Mouse (Mus musculus) limb, embryonic 14.5 days (tissue): ENCODE measurements around the gene Cbr2. TPM values are rescaled to one million over a fixed set of nuclear protein-coding genes. Genes with fewer than 3 reads are reported as not detected.

Experiments
- ATAC-seq: fragments of 200-750 bp; cut with Nextera tagmentation; 2 replicates; pipeline ENCODE4 v1.8.0; 2017; ENCODE audit warnings: low read depth, moderate number of reproducible peaks, moderate TSS enrichment; ENCODE audit not compliant: low FRiP score
- DNase-seq: peaks from one replicate; pipeline ENCODE4 v3.0.0-alpha.2; 2015; ENCODE audit warnings: low spot score
- H3K27ac ChIP-seq: fragments of 300-500 bp; sonication (generic); replicated peaks from 2 replicates; pipeline ENCODE4 v1.5.1; 2014; ENCODE audit warnings: low read depth, mild to moderate bottlenecking, low read length, moderate library complexity, mixed read lengths
- H3K27me3 ChIP-seq: fragments of 300-500 bp; sonication (generic); 2 replicates; pipeline ENCODE4 v1.6.1; 2014; ENCODE audit warnings: low read length, mixed read lengths; ENCODE audit not compliant: control insufficient read depth, insufficient read depth
- H3K36me3 ChIP-seq: fragments of 300-500 bp; sonication (generic); 2 replicates; pipeline ENCODE4 v1.6.1; 2014; ENCODE audit warnings: mild to moderate bottlenecking, low read length, moderate library complexity, mixed read lengths; ENCODE audit not compliant: control insufficient read depth, insufficient read depth
- H3K4me1 ChIP-seq: fragments of 300-500 bp; sonication (generic); 2 replicates; pipeline ENCODE4 v1.6.1; 2014; ENCODE audit warnings: antibody characterized with exemption, low read length, mixed read lengths; ENCODE audit not compliant: control insufficient read depth, insufficient read depth
- H3K4me2 ChIP-seq: fragments of 300-500 bp; sonication (generic); replicated peaks from 2 replicates; pipeline ENCODE4 v1.6.1; 2014; ENCODE audit warnings: low read depth, mild to moderate bottlenecking, low read length, moderate library complexity; ENCODE audit not compliant: severe bottlenecking
- H3K4me3 ChIP-seq: fragments of 300-500 bp; sonication (generic); replicated peaks from 2 replicates; pipeline ENCODE4 v1.5.1; 2014; ENCODE audit warnings: low read length
- H3K9ac ChIP-seq: fragments of 300-500 bp; sonication (generic); 2 replicates; pipeline ENCODE4 v1.6.1; 2014; ENCODE audit warnings: mild to moderate bottlenecking, low read depth, low read length, moderate library complexity; ENCODE audit not compliant: severe bottlenecking
- H3K9me3 ChIP-seq: fragments of 300-500 bp; sonication (generic); 2 replicates; pipeline ENCODE4 v1.6.1; 2016; ENCODE audit warnings: low read length; ENCODE audit not compliant: control insufficient read depth
- POLR2A ChIP-seq: fragments of 200-500 bp; IDR thresholded peaks from 2 replicates; pipeline ENCODE4 v1.8.0; 2012; ENCODE audit warnings: inconsistent platforms, mild to moderate bottlenecking, moderate library complexity, borderline replicate concordance; ENCODE audit not compliant: insufficient read depth, insufficient read length; ENCODE audit errors: extremely low read depth
- WGBS: fragments of 180-500 bp; shearing (Covaris S2); extraction: QIAGEN DNeasy Blood & Tissue Kit; methylation state at CpG from one replicate; pipeline ENCODE4 v1.1.7; 2014; 5-methylcytosine and 5-hydroxymethylcytosine counted together
- polyA plus RNA-seq, 2 experiments: library from polyadenylated mRNA; depleted of rRNA in 1 of 2; stranded (reverse) in 1 of 2; unstranded in 1 of 2; fragments of >200 nt; fragmentation: Nextera tagmentation in 1 of 2; extraction: Ambion mirVana in 1 of 2; gene quantifications; 2 replicates each; pipeline versions ENCODE4 v1.2.1 to v1.2.3; 2012 to 2014

Gene Cbr2
- polyA plus RNA-seq, 2 experiments: 7.3 to 11.9 TPM

DNA sequence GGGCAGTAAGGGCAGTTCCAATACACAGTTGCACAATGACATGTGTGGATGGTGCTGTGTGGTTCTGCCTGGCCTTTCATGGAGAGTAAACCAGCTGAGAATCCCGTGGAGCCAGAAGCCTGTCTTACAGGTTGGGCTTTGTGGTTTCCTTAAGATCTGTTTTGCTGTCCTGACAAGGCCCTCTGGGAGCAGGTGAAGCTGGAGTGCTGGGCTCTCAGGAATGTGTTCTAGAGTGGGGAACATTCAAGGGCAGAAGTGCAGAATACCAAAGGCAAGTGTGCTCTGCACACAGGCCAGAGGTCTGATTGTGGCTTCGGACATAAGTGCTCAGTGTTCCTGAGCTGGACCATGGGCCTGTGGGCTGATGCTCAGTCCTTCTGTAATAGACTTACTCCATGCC, 47.3 kb downstream of the Cbr2 start:
- no peak overlapping the region for H3K9ac ChIP-seq
- H3K9me3 ChIP-seq: no peaks in the 10 kb centered on the region
- ATAC-seq (no peak), DNase-seq (no peak)
- no peak overlapping the region for H3K4me3 ChIP-seq
- H3K4me2 ChIP-seq: no peak overlapping the region
- no peak overlapping the region for H3K27ac ChIP-seq
- 77% methylated on average over 2 of the region's 2 CpGs for WGBS
- H3K4me1 ChIP-seq: no peaks in the 10 kb centered on the region
- no peaks in the 10 kb centered on the region for H3K27me3 ChIP-seq
- peaks cover 66% of the 10 kb centered on the region for H3K36me3 ChIP-seq
- no peak for TF ChIP-seq POLR2A

DNA sequence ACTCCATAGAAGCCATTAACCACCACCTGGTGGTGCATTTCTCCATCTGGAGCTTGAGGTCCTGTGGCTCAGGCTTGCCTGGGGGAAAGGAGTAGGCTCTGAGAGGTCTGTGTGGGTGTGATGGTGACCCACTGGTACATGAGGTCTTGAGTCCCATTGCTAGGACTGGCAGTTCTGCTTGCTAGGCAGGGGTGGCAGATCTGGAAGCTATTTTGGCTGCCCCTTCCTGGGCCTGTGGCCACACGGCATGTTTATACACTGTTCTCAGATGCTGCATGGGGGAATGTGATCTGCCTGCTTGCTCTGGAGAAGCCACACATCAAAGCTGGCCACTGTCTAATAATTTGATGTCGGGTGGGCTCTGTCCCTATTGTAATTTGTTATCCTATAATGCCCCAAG, 47.8 kb downstream of the Cbr2 start:
- Histone ChIP-seq H3K9me3 (no peaks in the 10 kb centered on the region), H3K4me1 (no peaks in the 10 kb centered on the region), H3K27ac (no peak overlapping the region), H3K4me3 (no peak overlapping the region), H3K4me2 (no peak overlapping the region), H3K9ac (no peak overlapping the region), H3K36me3 (peaks cover 66% of the 10 kb centered on the region), H3K27me3 (no peaks in the 10 kb centered on the region)
- no peak for TF ChIP-seq POLR2A
- 70% methylated on average over 2 of the region's 2 CpGs for WGBS
- DNase-seq: no peak
- no peak for ATAC-seq

DNA sequence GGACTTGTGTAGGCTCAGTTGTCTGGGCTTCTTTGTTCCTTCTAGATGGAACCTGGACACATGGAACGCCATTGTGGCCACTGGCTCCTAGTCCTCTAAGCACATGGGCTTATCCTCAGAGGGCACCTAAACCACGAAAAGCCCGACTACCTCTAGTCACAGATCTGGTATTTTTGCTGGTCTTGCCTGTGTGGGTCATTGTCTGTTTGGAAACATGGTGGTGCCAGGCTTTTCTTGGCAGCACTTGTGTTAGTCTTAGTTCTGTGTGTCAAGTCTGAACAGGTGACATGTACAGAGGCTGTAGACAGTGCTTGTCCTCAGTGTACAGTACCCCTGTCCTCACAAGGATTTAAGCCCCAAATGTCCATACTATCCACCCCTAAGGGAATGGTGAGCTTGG, 48.4 kb downstream of the Cbr2 start:
- WGBS: 97% methylated on average over 3 of the region's 3 CpGs
- no peak for TF ChIP-seq POLR2A
- H3K27ac ChIP-seq: no peak overlapping the region
- no peak overlapping the region for H3K4me3 ChIP-seq
- H3K36me3 ChIP-seq: peaks cover 64% of the 10 kb centered on the region
- no peaks in the 10 kb centered on the region for H3K27me3 ChIP-seq
- no peaks in the 10 kb centered on the region for H3K9me3 ChIP-seq
- no peaks in the 10 kb centered on the region for H3K4me1 ChIP-seq
- DNase-seq: no peak
- no peak overlapping the region for H3K4me2 ChIP-seq
- no peak overlapping the region for H3K9ac ChIP-seq
- ATAC-seq: no peak

DNA sequence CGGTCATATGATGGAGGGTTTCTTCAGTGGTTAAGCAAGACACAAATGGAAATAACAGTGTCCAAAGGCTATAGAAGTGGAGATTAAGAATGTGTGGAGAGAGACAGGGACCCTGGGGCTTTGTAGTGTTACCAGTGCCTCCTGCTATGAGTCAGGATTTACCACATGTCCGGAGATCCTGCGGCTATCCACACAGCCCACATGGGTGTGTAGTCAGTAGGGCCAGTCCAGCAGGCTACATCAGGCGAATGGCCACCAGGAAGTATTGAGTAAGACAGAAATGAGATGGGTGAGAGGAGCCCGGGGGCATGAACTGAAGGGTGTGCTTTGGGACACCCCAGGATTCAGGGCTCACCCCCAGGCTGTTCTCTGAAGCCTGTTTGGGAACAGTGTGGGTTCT, 49.2 kb downstream of the Cbr2 start:
- WGBS: 88% methylated on average over 5 of the region's 5 CpGs
- DNase-seq (no peak), ATAC-seq (no peak)
- Histone ChIP-seq H3K4me3 (no peak overlapping the region), H3K36me3 (peaks cover 67% of the 10 kb centered on the region), H3K4me1 (no peaks in the 10 kb centered on the region), H3K27me3 (no peaks in the 10 kb centered on the region), H3K27ac (no peak overlapping the region), H3K4me2 (no peak overlapping the region), H3K9ac (no peak overlapping the region), H3K9me3 (no peaks in the 10 kb centered on the region)
- TF ChIP-seq POLR2A: no peak

DNA sequence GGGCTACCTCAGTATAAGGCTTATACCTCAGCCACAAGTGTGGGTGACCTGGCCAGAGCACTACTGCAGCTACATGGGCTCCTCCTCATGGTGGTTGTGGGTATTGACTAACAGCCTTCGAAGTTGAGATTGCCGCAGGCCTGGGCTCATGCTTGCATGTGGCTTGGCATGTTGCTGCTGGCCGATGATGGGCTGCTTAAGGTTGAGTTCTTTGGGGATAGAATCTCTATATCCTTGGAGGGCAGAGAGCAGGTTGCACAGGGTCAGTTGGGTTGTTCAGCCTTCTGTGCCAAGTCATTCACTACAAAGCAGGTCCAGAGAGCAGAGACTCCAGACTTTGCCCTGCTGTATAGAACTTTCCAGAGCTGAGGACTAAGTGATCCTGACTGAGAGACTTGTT, 52.0 kb downstream of the Cbr2 start:
- peaks cover 60% of the 10 kb centered on the region for H3K36me3 ChIP-seq
- whole genome bisulfite sequencing: 84% methylated on average over 3 of the region's 3 CpGs

More for the DNA sequence above, 52.0 kb downstream of the Cbr2 start:
- ATAC-seq (no peak), DNase-seq (no peak)
- no peak overlapping the region for H3K27ac ChIP-seq
- no peaks in the 10 kb centered on the region for H3K9me3 ChIP-seq
- H3K4me1 ChIP-seq: no peaks in the 10 kb centered on the region
- no peak overlapping the region for H3K9ac ChIP-seq
- no peak for TF ChIP-seq POLR2A
- H3K27me3 ChIP-seq: no peaks in the 10 kb centered on the region
- no peak overlapping the region for H3K4me3 ChIP-seq
- H3K4me2 ChIP-seq: no peak overlapping the region

Other genes with a start within 250 kb of the Cbr2 start
- gene Mrpl12, start 247.5 kb downstream of the Cbr2 start, polyA plus RNA-seq (2012; rRNA removed): 87.0 and 101 TPM in 2 replicates
- gene Mrpl12, start 247.5 kb downstream of the Cbr2 start, polyA plus RNA-seq (2014; fragmentation: Nextera tagmentation; extraction: Ambion mirVana): 127 and 142 TPM in 2 replicates
- 54.4 and 75.1 TPM in 2 replicates for gene Slc25a10, start 240.3 kb downstream of the Cbr2 start, polyA plus RNA-seq (2012; rRNA removed)
- 44.1 and 44.4 TPM in 2 replicates for gene Slc25a10, start 240.3 kb downstream of the Cbr2 start, polyA plus RNA-seq (2014; fragmentation: Nextera tagmentation; extraction: Ambion mirVana)
- gene Gcgr, start 201.4 kb downstream of the Cbr2 start, polyA plus RNA-seq (2012; rRNA removed): 11.2 and 15.0 TPM in 2 replicates
- 4.9 and 6.3 TPM in 2 replicates for gene Gcgr, start 201.4 kb downstream of the Cbr2 start, polyA plus RNA-seq (2014; fragmentation: Nextera tagmentation; extraction: Ambion mirVana)
- 203 and 265 TPM in 2 replicates for gene Mcrip1, start 182.4 kb downstream of the Cbr2 start, polyA plus RNA-seq (2012; rRNA removed)
- 271 and 274 TPM in 2 replicates for gene Mcrip1, start 182.4 kb downstream of the Cbr2 start, polyA plus RNA-seq (2014; fragmentation: Nextera tagmentation; extraction: Ambion mirVana)
- 2.7 and 3.7 TPM in 2 replicates for gene Ppp1r27, start 181.0 kb downstream of the Cbr2 start, polyA plus RNA-seq (2012; rRNA removed)
- 3.3 and 3.5 TPM in 2 replicates for gene Ppp1r27, start 181.0 kb downstream of the Cbr2 start, polyA plus RNA-seq (2014; fragmentation: Nextera tagmentation; extraction: Ambion mirVana)
- gene P4hb, start 158.9 kb downstream of the Cbr2 start, polyA plus RNA-seq (2012; rRNA removed): 569 and 645 TPM in 2 replicates
- gene P4hb, start 158.9 kb downstream of the Cbr2 start, polyA plus RNA-seq (2014; fragmentation: Nextera tagmentation; extraction: Ambion mirVana): 968 and 988 TPM in 2 replicates
- gene Arhgdia, start 150.5 kb downstream of the Cbr2 start, polyA plus RNA-seq (2012; rRNA removed): 610 and 750 TPM in 2 replicates
- 566 and 572 TPM in 2 replicates for gene Arhgdia, start 150.5 kb downstream of the Cbr2 start, polyA plus RNA-seq (2014; fragmentation: Nextera tagmentation; extraction: Ambion mirVana)
- 96.8 and 143 TPM in 2 replicates for gene Alyref, start 133.7 kb downstream of the Cbr2 start, polyA plus RNA-seq (2012; rRNA removed)
- gene Alyref, start 133.7 kb downstream of the Cbr2 start, polyA plus RNA-seq (2014; fragmentation: Nextera tagmentation; extraction: Ambion mirVana): 478 TPM in 2 replicates
- gene Anapc11, start 133.7 kb downstream of the Cbr2 start, polyA plus RNA-seq (2012; rRNA removed): 190 and 205 TPM in 2 replicates
- 248 and 254 TPM in 2 replicates for gene Anapc11, start 133.7 kb downstream of the Cbr2 start, polyA plus RNA-seq (2014; fragmentation: Nextera tagmentation; extraction: Ambion mirVana)
- gene Npb, start 123.6 kb downstream of the Cbr2 start, polyA plus RNA-seq (2012; rRNA removed): 2.1 and 3.3 TPM in 2 replicates
- 2.1 and 2.7 TPM in 2 replicates for gene Npb, start 123.6 kb downstream of the Cbr2 start, polyA plus RNA-seq (2014; fragmentation: Nextera tagmentation; extraction: Ambion mirVana)
- gene Pcyt2, start 114.2 kb downstream of the Cbr2 start, polyA plus RNA-seq (2012; rRNA removed): 247 and 305 TPM in 2 replicates
- 101 and 119 TPM in 2 replicates for gene Pcyt2, start 114.2 kb downstream of the Cbr2 start, polyA plus RNA-seq (2014; fragmentation: Nextera tagmentation; extraction: Ambion mirVana)
- gene Sirt7, start 106.9 kb downstream of the Cbr2 start, polyA plus RNA-seq (2012; rRNA removed): 43.7 and 47.0 TPM in 2 replicates
- 27.5 and 28.9 TPM in 2 replicates for gene Sirt7, start 106.9 kb downstream of the Cbr2 start, polyA plus RNA-seq (2014; fragmentation: Nextera tagmentation; extraction: Ambion mirVana)
- gene Mafg, start 98.5 kb downstream of the Cbr2 start, polyA plus RNA-seq (2012; rRNA removed): 56.9 and 67.7 TPM in 2 replicates
- 26.1 and 30.5 TPM in 2 replicates for gene Mafg, start 98.5 kb downstream of the Cbr2 start, polyA plus RNA-seq (2014; fragmentation: Nextera tagmentation; extraction: Ambion mirVana)
- gene Pycr1, start 88.3 kb downstream of the Cbr2 start, polyA plus RNA-seq (2012; rRNA removed): 66.4 and 78.8 TPM in 2 replicates
- 50.3 and 56.9 TPM in 2 replicates for gene Pycr1, start 88.3 kb downstream of the Cbr2 start, polyA plus RNA-seq (2014; fragmentation: Nextera tagmentation; extraction: Ambion mirVana)
- gene Myadml2, start 84.0 kb downstream of the Cbr2 start, polyA plus RNA-seq (2012; rRNA removed): 0.22 and 0.60 TPM in 2 replicates
- 0.68 and 1.6 TPM in 2 replicates for gene Myadml2, start 84.0 kb downstream of the Cbr2 start, polyA plus RNA-seq (2014; fragmentation: Nextera tagmentation; extraction: Ambion mirVana)
- 12.8 and 17.7 TPM in 2 replicates for gene Notum, start 70.9 kb downstream of the Cbr2 start, polyA plus RNA-seq (2012; rRNA removed)
- gene Notum, start 70.9 kb downstream of the Cbr2 start, polyA plus RNA-seq (2014; fragmentation: Nextera tagmentation; extraction: Ambion mirVana): 4.6 and 4.7 TPM in 2 replicates
- 73.9 and 88.6 TPM in 2 replicates for gene Aspscr1, start 59.1 kb downstream of the Cbr2 start, polyA plus RNA-seq (2012; rRNA removed)
- 96.1 and 101 TPM in 2 replicates for gene Aspscr1, start 59.1 kb downstream of the Cbr2 start, polyA plus RNA-seq (2014; fragmentation: Nextera tagmentation; extraction: Ambion mirVana)
- 101 and 107 TPM in 2 replicates for gene Cenpx, start 18.4 kb downstream of the Cbr2 start, polyA plus RNA-seq (2012; rRNA removed)
- 159 and 161 TPM in 2 replicates for gene Cenpx, start 18.4 kb downstream of the Cbr2 start, polyA plus RNA-seq (2014; fragmentation: Nextera tagmentation; extraction: Ambion mirVana)
- gene Lrrc45, start 18.2 kb downstream of the Cbr2 start, polyA plus RNA-seq (2012; rRNA removed): 91.3 and 98.3 TPM in 2 replicates
- gene Lrrc45, start 18.2 kb downstream of the Cbr2 start, polyA plus RNA-seq (2014; fragmentation: Nextera tagmentation; extraction: Ambion mirVana): 48.1 and 51.7 TPM in 2 replicates
- 90.1 and 95.1 TPM in 2 replicates for gene Rac3, start 10.6 kb downstream of the Cbr2 start, polyA plus RNA-seq (2012; rRNA removed)
- 14.1 and 18.3 TPM in 2 replicates for gene Rac3, start 10.6 kb downstream of the Cbr2 start, polyA plus RNA-seq (2014; fragmentation: Nextera tagmentation; extraction: Ambion mirVana)
- 18.5 and 21.4 TPM in 2 replicates for gene Dcxr, start 4.8 kb downstream of the Cbr2 start, polyA plus RNA-seq (2012; rRNA removed)
- gene Dcxr, start 4.8 kb downstream of the Cbr2 start, polyA plus RNA-seq (2014; fragmentation: Nextera tagmentation; extraction: Ambion mirVana): 21.8 and 26.2 TPM in 2 replicates
- 1.8 and 1.9 TPM in 2 replicates for gene Hmga1b, start 30.7 kb upstream of the Cbr2 start, polyA plus RNA-seq (2012; rRNA removed)
- 4.2 and 4.5 TPM in 2 replicates for gene Hmga1b, start 30.7 kb upstream of the Cbr2 start, polyA plus RNA-seq (2014; fragmentation: Nextera tagmentation; extraction: Ambion mirVana)
- gene Rfng, start 52.1 kb upstream of the Cbr2 start, polyA plus RNA-seq (2012; rRNA removed): 61.0 and 79.7 TPM in 2 replicates
- 36.8 and 39.0 TPM in 2 replicates for gene Rfng, start 52.1 kb upstream of the Cbr2 start, polyA plus RNA-seq (2014; fragmentation: Nextera tagmentation; extraction: Ambion mirVana)
- 236 and 273 TPM in 2 replicates for gene Gps1, start 52.2 kb upstream of the Cbr2 start, polyA plus RNA-seq (2012; rRNA removed)
- 248 and 249 TPM in 2 replicates for gene Gps1, start 52.2 kb upstream of the Cbr2 start, polyA plus RNA-seq (2014; fragmentation: Nextera tagmentation; extraction: Ambion mirVana)
- gene Dus1l, start 64.3 kb upstream of the Cbr2 start, polyA plus RNA-seq (2012; rRNA removed): 55.3 and 55.8 TPM in 2 replicates
- 60.2 and 63.4 TPM in 2 replicates for gene Dus1l, start 64.3 kb upstream of the Cbr2 start, polyA plus RNA-seq (2014; fragmentation: Nextera tagmentation; extraction: Ambion mirVana)
- gene Fasn, start 92.4 kb upstream of the Cbr2 start, polyA plus RNA-seq (2012; rRNA removed): 187 and 282 TPM in 2 replicates
- gene Fasn, start 92.4 kb upstream of the Cbr2 start, polyA plus RNA-seq (2014; fragmentation: Nextera tagmentation; extraction: Ambion mirVana): 81.9 and 86.7 TPM in 2 replicates
- 5.4 and 7.1 TPM in 2 replicates for gene Ccdc57, start 200.8 kb upstream of the Cbr2 start, polyA plus RNA-seq (2012; rRNA removed)
- gene Ccdc57, start 200.8 kb upstream of the Cbr2 start, polyA plus RNA-seq (2014; fragmentation: Nextera tagmentation; extraction: Ambion mirVana): 3.8 and 5.1 TPM in 2 replicates
- 69.5 and 111 TPM in 2 replicates for gene Slc16a3, start 216.4 kb upstream of the Cbr2 start, polyA plus RNA-seq (2012; rRNA removed)
- 36.3 and 36.4 TPM in 2 replicates for gene Slc16a3, start 216.4 kb upstream of the Cbr2 start, polyA plus RNA-seq (2014; fragmentation: Nextera tagmentation; extraction: Ambion mirVana)